Mouse (Mus musculus) liver, embryonic 18 days (tissue): ENCODE results near the gene Ccnb1. TPM values are rescaled to one million over a fixed set of nuclear protein-coding genes. Genes with fewer than 3 reads are reported as not detected.

Experiments
- polyA plus RNA-seq: library from polyadenylated mRNA; depleted of rRNA; stranded (reverse); fragments of >200 nt; gene quantifications from 2 replicates; pipeline ENCODE4 v1.2.3, GENCODE M21; 2012; rRNA removed

Ccnb1 gene
- polyA plus RNA-seq, result 54.5 and 56.6 TPM in 2 replicates

DNA sequence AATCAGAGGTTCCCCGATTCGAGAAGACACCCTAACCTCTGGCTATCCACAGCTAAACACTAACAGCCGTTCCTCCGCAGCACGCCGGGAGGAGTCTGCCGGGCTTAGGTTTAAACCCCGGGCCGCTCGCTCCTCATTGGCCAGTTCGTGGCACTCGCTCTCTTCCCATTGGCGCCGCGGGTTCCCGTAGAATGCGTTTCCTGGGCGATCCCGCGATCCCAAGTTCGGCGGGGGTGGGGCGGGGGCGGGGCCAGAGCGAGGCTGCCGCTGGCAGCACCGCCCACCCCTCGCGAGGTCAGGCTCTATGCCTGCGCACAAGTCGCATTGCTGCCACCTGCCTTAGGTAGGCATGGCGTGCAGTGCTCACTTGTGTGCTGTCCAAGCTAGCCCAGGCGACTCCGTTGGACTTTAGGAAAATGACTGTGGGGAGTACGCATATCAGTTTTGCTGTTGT, at the start of gene Ccnb1:
Gene Ccnb1 (minus strand): TSS at position 157 of the 454 bp plus-strand sequence.

DNA sequence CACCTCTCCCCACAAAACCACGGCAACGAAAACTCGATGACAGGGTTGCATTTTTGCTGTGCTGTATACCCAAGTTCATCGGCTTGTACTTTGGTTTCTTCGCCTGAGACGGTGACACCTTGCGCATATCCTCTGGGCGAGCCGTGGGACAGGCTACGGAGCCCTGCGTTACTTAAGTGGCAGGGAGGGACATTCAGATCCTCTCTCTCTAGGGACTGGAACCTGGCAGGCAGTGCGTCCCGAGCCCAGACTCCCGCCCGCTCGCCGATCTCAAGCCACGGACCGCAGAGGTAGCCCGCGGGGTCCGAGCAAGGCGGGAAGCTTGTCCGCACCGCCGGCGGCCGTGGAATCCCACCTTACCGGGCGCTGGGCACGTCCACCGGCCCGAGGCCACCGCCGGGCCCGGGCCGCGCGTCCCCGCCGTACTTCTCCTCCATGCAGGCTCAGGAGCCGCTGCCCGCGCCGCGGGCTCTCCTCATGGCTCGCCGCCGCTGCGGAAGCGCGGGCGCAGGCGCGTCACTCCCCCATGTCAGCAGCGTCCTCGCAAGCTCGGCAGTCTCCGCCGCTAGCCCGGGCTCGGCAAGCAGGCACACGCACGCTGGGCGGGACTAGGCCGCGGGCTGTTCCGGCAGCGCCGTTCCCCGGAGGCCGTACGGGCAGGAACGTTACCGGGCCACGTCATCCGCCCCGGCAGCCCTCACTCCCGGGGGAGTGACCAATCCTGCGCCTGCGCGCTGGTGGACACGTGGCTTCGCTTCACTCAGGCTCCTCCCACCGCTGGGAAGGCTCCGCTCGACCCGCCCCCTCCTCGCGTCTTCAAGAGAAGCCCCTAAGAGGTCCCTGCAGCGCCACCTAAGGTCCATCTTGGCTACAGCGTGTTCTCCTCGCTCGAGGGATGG, 46.6 kb upstream of the Ccnb1 start, which contains the start of gene Slc30a5:
Gene Slc30a5 (minus strand): TSS at position 687 of the 899 bp plus-strand sequence.

DNA sequence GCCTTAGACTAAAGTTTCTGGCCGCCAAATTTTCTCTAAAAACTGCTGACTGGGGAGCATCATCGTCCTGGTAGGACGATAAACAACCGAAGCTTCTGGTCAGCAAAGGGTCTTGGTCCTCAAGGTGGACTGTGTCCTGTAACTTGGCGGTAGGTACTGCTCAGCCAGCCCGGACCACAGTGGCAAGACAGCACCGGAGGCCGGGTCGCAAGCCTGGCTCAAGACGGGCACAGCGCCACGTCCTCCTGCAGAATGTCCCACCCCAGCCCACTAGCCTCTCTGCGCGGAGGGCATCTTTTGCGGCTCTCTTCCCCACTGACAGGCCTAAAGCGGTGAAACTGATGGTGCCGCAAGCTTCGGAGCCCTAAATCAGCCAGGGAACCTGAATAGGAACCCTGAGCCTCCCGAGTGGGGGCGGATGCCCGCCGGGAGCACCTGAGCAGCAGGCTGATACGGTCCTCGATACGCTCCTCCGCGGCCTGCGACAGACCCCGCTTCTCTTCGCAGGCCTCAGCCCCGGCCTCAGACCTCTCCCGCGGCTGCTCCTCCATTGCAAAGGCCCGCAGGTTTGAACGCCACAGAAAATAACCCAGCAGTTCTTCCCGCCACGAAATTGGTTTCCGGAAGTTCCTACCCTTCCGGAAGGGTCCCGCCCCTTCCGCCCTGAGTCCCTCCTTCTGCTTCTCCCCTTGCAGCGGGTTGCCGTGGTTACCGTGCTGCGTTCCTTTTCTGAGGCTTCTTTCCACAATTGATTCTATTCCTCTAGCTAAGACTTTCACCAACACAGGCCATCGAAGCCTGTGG, 10.9 kb downstream of the Ccnb1 start, which contains the start of gene Cenph:
Gene Cenph (minus strand): TSS at position 648 of the 804 bp plus-strand sequence.

DNA sequence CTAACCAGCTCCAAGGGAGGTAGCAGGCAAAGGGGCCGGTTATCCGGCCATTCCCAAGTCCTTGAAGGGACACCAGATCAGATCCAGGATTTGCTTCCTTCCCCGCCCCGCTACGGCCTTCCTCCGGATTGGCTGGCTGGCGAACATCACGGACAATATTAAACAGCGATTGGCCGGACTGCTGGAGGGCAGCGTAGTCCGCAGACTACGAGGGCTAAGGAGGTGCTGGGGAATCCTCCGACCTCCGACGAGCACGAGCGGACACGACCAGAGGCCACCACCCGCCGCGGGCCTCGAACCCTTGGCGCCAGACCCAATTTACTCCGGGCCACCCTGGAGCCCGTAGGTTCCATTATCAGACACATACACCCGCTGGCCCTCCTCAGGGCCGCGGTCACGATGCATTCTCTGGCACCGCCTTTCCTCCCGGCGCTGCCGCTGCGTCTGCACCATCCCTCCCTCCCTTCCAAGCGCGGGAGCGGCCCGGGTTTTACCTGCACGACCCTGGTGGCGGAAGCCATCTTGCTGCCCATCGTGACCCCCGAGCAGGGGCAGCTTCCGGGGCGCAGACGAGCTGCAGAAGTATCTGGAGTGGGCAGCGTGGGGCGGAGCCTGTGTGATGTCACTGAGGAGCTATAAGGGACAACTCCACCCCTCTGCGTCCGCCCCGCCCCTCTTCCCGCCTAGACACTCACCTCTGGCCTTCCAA, 42.2 kb downstream of the Ccnb1 start, which contains the start of gene Mrps36:
Gene Mrps36 (minus strand): TSS at position 624 of the 709 bp plus-strand sequence.

DNA sequence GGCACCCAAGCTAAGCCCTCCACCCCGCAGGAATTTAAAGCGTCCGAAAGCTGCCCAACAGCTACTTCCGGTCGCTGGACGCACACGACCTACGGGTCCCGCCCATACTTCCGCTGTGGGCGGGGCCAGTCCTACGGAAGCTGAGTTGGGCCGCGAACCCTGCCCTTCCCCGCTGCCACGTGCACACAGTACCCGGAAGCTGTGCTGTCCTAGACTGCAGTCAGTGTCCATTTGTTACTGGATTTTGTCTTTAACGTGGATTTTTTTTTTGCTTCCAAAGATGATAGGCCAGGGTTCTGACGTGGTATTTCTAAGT, 55.6 kb downstream of the Ccnb1 start, which contains the start of gene Cdk7:
Gene Cdk7 (minus strand): TSS at position 79 of the 316 bp plus-strand sequence.

Other genes with a start within 250 kb of the Ccnb1 start
- gene Ocln, start 233.9 kb downstream of the Ccnb1 start, polyA plus RNA-seq, result 6.8 and 7.2 TPM in 2 replicates
- 9.1 and 9.2 TPM in 2 replicates for gene Marveld2, start 169.6 kb downstream of the Ccnb1 start, polyA plus RNA-seq
- gene Ak6, start 135.6 kb downstream of the Ccnb1 start, polyA plus RNA-seq, result 80.9 and 84.5 TPM in 2 replicates
- gene Rad17, start 135.5 kb downstream of the Ccnb1 start, polyA plus RNA-seq, result 7.3 and 7.8 TPM in 2 replicates
- 6.3 and 9.4 TPM in 2 replicates for gene Taf9, start 135.0 kb downstream of the Ccnb1 start, polyA plus RNA-seq
- 6.6 and 7.2 TPM in 2 replicates for gene Ccdc125, start 116.9 kb downstream of the Ccnb1 start, polyA plus RNA-seq
- 14.2 and 15.2 TPM in 2 replicates for gene Cdk7, start 55.6 kb downstream of the Ccnb1 start, polyA plus RNA-seq
- gene Mrps36, start 41.9 kb downstream of the Ccnb1 start, polyA plus RNA-seq, result 37.2 and 46.1 TPM in 2 replicates
- 8.8 and 8.9 TPM in 2 replicates for gene Cenph, start 10.7 kb downstream of the Ccnb1 start, polyA plus RNA-seq
- gene Slc30a5, start 46.9 kb upstream of the Ccnb1 start, polyA plus RNA-seq, result 20.4 and 21.3 TPM in 2 replicates